Mouse (Mus musculus): Measurements from ENCODE around the gene Plekha1. TPM values are rescaled to one million over a fixed set of nuclear protein-coding genes. Genes with fewer than 3 reads are reported as not detected.

The Plekha1 gene
- polyA plus RNA-seq, 1 experiment from 2014 or later, result 91.6 TPM

GRCm38 (mm10) chr7:130961429-130961828, 95.9 kb downstream of the Plekha1 start:
- Histone ChIP-seq H3K9ac (replicated peaks; ENCODE audit: low read length) (no peak overlapping the region), H3K36me3 (ENCODE audit: insufficient read depth, low read length) (no peaks in the 10 kb centered on the region), H3K27ac (ENCODE audit: low read length) (no peak overlapping the region), H3K4me1 (ENCODE audit: insufficient read depth, low read length) (peaks cover 15% of the 10 kb centered on the region), H3K4me3 (ENCODE audit: low read length) (no peak overlapping the region), H3K4me2 (replicated peaks; ENCODE audit: low read depth, low read length) (no peak overlapping the region), H3K27me3 (ENCODE audit: insufficient read depth, low read length) (no peaks in the 10 kb centered on the region), H3K9me3 (ENCODE audit: low read length) (no peaks in the 10 kb centered on the region)
- WGBS, result 64% methylated on average over 6 of the region's 6 CpGs
- no peak for ATAC-seq (ENCODE audit: low FRiP score, low TSS enrichment)

Small RNAs within 50 kb of the gene (microRNA-seq; reads per million reads assigned to microRNA genes)
- 0.47 reads per million for gene Mir7061

Other genes starting within 250 kb of the Plekha1 start
- gene Btbd16, start 91.7 kb upstream of the Plekha1 start, polyA plus RNA-seq (2015; fragmentation: Nextera tagmentation; extraction: Ambion mirVana), result 0.17 TPM in 1 of 2 replicates, not detected in the other
- 8.3 and 13.4 TPM in 2 replicates for gene Htra1, start 70.4 kb downstream of the Plekha1 start, polyA plus RNA-seq (2015; fragmentation: Nextera tagmentation; extraction: Ambion mirVana)
- not detected in 2 replicates for gene Dmbt1, start 166.3 kb downstream of the Plekha1 start, polyA plus RNA-seq (2015; fragmentation: Nextera tagmentation; extraction: Ambion mirVana)